Mouse (Mus musculus) heart, adult 2 months (tissue): ENCODE measurements at regions not wholly inside any gene's neighbourhood (a gene's known extent, or its start where the extent isn't known, plus 50 kb on each side); places are given as distances from the start of the nearest gene placed in this dataset.

Experiments
- DNase-seq, 2 experiments: peaks; one replicate each; pipeline ENCODE4 v3.0.0; 2021
- H3K27ac ChIP-seq: fragments of 200-600 bp; 2 replicates; pipeline ENCODE4 v1.8.1; 2022
- H3K27me3 ChIP-seq: fragments of 200-500 bp; 2 replicates; pipeline ENCODE4 v1.6.1; 2012; ENCODE audit warnings: mild to moderate bottlenecking, low read length, inconsistent platforms, mixed read lengths; ENCODE audit not compliant: control insufficient read depth, insufficient read depth
- H3K36me3 ChIP-seq: fragments of 200-500 bp; 2 replicates; pipeline ENCODE4 v1.6.1; 2012; ENCODE audit warnings: low read length, inconsistent platforms; ENCODE audit not compliant: control insufficient read depth, insufficient read depth
- H3K4me1 ChIP-seq: fragments of 200-500 bp; 2 replicates; pipeline ENCODE4 v1.6.1; 2011; ENCODE audit warnings: low read length; ENCODE audit not compliant: control insufficient read depth, insufficient read depth
- H3K4me3 ChIP-seq: fragments of 200-600 bp; 2 replicates; pipeline ENCODE4 v1.8.1; 2022
- H3K79me2 ChIP-seq: fragments of 200-500 bp; replicated peaks from 2 replicates; pipeline ENCODE4 v1.6.1; 2012; ENCODE audit warnings: mild to moderate bottlenecking, inconsistent platforms, low read length, moderate library complexity, mixed read lengths; ENCODE audit not compliant: control insufficient read depth, insufficient read depth
- H3K9ac ChIP-seq: fragments of 200-500 bp; 2 replicates; pipeline ENCODE4 v1.6.1; 2012; ENCODE audit warnings: low read depth, mild to moderate bottlenecking, control low read depth, inconsistent platforms, low read length, mixed read lengths
- CTCF ChIP-seq: fragments of 200-600 bp; IDR thresholded peaks from 2 replicates; pipeline ENCODE4 v1.8.1; 2022; ENCODE audit warnings: antibody characterized with exemption, mild to moderate bottlenecking, moderate library complexity
- EP300 ChIP-seq: fragments of 200-500 bp; IDR thresholded peaks from 2 replicates; pipeline ENCODE4 v1.6.1; 2011; ENCODE audit warnings: low read depth, low read length, control low read depth; ENCODE audit not compliant: insufficient read depth
- POLR2A ChIP-seq: fragments of 200-500 bp; IDR thresholded peaks from 2 replicates; pipeline ENCODE4 v1.6.1; 2011; ENCODE audit warnings: mild to moderate bottlenecking, low read depth, low read length, control low read depth; ENCODE audit not compliant: insufficient read depth
- WGBS: fragments of 180-500 bp; shearing (Covaris S2); methylation state at CpG from one replicate; pipeline ENCODE4 v1.1.7; 2018; 5-methylcytosine and 5-hydroxymethylcytosine counted together
- intact Hi-C: fragments of 180-260 bp; cut with DNase I; formaldehyde crosslinking; loops from one replicate; pipeline ENCODE4 v1.15.1; 2025

DNA sequence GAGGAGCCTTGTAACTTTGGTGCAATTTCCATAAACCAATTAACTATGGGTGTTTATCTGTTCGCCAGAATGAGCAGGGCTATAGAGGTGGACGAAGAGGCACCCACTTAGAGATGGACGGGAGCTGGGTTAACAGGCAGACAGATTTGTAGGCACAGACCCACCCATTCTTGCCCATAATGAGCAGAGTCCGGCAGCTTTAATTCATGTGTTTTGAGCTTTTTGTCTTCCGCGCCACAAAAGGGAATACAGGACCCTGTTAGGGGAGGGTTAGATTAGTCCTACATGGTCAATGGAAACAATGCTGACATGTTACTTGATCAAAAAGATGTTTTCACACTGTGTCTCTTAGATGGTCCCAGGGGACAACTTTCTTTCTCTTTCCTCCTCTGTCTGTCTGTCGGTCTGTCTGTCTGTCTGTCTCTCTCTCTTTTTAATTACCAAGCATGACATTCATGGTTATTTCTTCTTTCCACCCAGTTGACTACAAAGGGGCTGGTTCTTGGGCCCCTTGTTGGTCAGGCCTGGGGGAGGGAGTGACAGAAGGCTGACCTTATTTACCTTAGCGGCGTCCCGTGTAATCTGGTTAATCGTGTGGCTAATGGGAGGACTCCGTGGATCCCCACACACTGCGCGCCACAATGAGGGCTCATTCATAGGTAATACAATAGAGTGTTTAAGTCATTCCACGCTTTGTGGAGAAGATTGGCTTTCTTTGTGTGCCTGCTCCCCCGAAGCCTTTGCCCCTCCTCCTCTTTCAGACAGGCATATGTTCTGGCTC, 483.7 kb downstream of the Ofcc1 start:
- intact Hi-C loops, result no loop called here
- 81% methylated on average over 16 of the region's 16 CpGs for WGBS
- Histone ChIP-seq H3K4me1 (no peaks in the 10 kb centered on the region), H3K79me2 (no peaks in the 10 kb centered on the region), H3K9ac (no peak overlapping the region), H3K27me3 (no peaks in the 10 kb centered on the region), H3K4me3 (no peak overlapping the region), H3K27ac (no peak overlapping the region), H3K36me3 (no peaks in the 10 kb centered on the region)
- TF ChIP-seq EP300 (no peak), CTCF (no peak), POLR2A (no peak)
- no peak for DNase-seq

DNA sequence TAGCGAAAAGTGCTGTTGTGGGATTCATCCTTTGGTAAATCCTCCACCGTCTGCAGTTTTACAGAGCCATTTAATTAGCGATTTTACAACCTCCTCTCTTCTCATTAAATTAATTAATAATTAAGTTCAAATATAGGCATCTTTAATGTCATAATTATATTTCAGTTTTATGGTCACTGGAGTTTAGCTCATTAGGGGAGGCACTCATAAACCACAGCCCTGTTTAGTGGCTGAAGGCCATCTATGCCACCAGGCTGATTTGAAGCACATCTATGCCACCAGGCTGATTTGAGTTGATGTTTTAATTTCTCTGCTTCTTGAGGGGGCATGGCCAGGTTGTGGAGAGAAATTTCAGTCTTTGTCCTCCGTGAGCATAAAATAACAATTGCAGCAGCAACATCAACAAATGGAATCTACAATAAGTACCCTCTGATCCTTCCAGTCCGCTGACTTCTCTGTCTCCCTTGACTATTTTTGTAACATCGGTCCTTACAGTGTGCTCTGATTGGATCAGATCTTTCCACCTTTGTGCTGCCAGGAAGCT, 508.9 kb downstream of the Ofcc1 start:
- TF ChIP-seq CTCF (no peak), EP300 (no peak), POLR2A (no peak)
- no peak for DNase-seq
- H3K36me3 ChIP-seq, result no peaks in the 10 kb centered on the region
- H3K9ac ChIP-seq, result no peak overlapping the region
- no peaks in the 10 kb centered on the region for H3K79me2 ChIP-seq
- WGBS, result 78% methylated on average over 6 of the region's 6 CpGs
- H3K27ac ChIP-seq, result no peak overlapping the region
- no peak overlapping the region for H3K4me3 ChIP-seq
- intact Hi-C loops, result no loop called here
- no peaks in the 10 kb centered on the region for H3K27me3 ChIP-seq
- H3K4me1 ChIP-seq, result no peaks in the 10 kb centered on the region

DNA sequence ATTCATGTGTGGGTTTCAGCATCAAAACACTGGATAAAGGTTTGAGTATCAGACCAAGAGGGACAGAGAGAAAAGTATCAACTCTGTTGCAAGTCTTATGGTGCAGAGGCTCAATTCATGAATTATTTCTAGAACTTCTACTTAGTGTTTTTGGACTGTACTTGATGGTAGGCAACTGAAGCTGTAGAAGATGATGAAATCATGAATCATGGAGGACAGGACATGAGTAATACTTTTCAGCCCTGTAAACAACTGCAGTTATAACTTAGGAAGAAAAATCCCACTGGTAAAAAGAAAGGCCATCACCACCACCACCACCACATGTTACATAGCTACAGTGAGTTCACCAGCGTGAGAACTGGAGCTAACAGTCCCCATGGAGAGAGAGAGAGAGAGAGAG, 511.9 kb downstream of the Ofcc1 start:
- DNase-seq, result no peak
- no peak overlapping the region for H3K27ac ChIP-seq
- 82% methylated on average over 1 of the region's 1 CpGs for WGBS
- H3K79me2 ChIP-seq, result no peaks in the 10 kb centered on the region
- H3K9ac ChIP-seq, result no peak overlapping the region
- no peaks in the 10 kb centered on the region for H3K27me3 ChIP-seq
- TF ChIP-seq POLR2A, result no peak
- no peak for TF ChIP-seq EP300
- TF ChIP-seq CTCF, result no peak
- no peaks in the 10 kb centered on the region for H3K36me3 ChIP-seq
- intact Hi-C loops, result no loop called here
- no peak overlapping the region for H3K4me3 ChIP-seq
- no peaks in the 10 kb centered on the region for H3K4me1 ChIP-seq

DNA sequence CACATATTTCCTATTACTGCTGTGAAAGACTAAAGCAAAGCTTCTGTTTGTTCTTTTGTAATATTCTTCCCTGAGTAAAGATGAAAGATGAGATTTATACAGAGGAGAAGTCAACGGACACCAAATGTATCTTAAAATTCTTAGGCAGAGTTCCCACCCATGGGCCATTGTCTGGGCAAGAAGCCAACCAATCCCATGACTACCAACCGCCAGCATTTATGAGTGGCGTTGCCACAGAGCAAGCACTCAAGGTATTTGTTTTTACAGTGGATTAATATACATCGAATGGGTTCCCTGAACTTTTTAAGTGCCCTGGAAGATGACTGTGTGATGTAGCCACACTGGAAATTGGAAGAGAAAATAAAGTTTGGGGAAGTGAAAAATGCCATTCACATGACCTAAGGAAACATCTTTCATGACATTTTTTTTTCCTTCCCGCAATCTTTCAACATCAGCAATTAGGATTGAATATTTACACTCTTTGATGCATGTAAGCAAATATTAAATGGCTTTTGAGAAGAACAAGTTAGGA, 525.1 kb downstream of the Ofcc1 start:
- intact Hi-C loops, result no loop called here

DNA sequence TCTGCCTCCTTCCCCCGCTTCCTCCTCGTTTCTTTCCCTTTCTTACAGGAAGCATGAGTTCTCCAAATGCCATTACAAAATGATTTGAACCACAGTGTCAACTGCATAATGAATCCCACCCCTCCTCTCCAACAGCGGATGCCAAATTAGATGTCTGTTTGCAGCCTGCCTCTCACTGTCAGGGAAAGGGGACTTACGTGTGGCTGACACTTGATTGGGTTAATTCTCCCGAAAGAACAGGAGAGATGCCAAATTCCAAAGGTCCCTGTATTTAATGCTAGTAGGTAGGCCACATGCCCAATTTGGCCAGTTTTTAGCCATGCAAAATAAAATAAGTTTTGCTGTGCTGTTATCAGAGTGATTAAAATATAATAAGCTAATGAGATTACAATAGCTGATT, 525.9 kb downstream of the Ofcc1 start:
- Histone ChIP-seq H3K4me3 (no peak overlapping the region), H3K79me2 (no peaks in the 10 kb centered on the region), H3K9ac (no peak overlapping the region), H3K4me1 (no peaks in the 10 kb centered on the region), H3K36me3 (no peaks in the 10 kb centered on the region), H3K27ac (no peak overlapping the region), H3K27me3 (no peaks in the 10 kb centered on the region)
- TF ChIP-seq CTCF (no peak), EP300 (no peak), POLR2A (no peak)
- WGBS, result 41% methylated on average over 5 of the region's 5 CpGs
- DNase-seq, result no peak
- intact Hi-C loops, result no loop called here

More for the DNA sequence above, 525.1 kb downstream of the Ofcc1 start:
- no peak for DNase-seq
- no peak overlapping the region for H3K9ac ChIP-seq
- H3K4me3 ChIP-seq, result no peak overlapping the region
- no peaks in the 10 kb centered on the region for H3K79me2 ChIP-seq
- TF ChIP-seq EP300 (no peak), CTCF (no peak), POLR2A (no peak)
- no peaks in the 10 kb centered on the region for H3K27me3 ChIP-seq
- H3K27ac ChIP-seq, result no peak overlapping the region
- H3K4me1 ChIP-seq, result no peaks in the 10 kb centered on the region
- no peaks in the 10 kb centered on the region for H3K36me3 ChIP-seq
- WGBS, result 62% methylated on average over 5 of the region's 5 CpGs

DNA sequence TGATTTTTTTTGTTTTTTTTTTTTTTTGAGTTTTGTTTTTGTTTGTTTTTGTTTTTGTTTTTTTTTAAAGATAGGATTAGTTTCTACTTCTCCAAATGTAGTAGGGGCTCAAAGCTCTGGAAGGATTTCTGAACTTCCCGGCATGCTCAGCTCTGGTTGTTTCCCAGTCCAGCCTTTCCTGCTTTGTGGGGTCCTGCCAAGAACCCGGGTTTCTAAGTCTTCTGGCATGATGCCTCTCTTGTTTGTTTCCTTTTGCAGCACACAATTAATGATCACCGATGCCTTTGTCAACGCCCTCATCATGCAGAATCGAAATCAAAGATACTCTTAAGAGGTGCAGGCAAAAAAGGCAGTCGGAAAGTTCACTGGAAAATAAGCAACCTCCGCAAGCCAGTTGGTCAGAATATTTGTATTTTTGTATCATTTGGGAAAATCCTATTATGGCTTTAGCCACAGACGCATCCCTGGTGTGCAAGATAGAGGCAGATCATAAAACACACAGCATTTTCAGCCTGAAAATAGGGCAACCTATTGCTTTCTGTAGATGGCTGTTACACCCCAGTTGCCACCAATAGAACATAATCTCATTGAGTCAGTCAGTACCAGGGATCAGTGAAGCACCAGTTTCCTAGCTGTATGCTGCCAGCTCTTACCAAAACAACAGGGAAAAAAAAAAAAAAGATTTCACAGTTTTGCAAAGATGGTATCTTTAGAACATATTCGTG, 526.6 kb downstream of the Ofcc1 start:
- no peaks in the 10 kb centered on the region for H3K4me1 ChIP-seq
- H3K27ac ChIP-seq, result no peak overlapping the region
- no peaks in the 10 kb centered on the region for H3K36me3 ChIP-seq
- H3K79me2 ChIP-seq, result no peaks in the 10 kb centered on the region
- H3K4me3 ChIP-seq, result no peak overlapping the region
- TF ChIP-seq POLR2A (no peak), EP300 (no peak), CTCF (no peak)
- DNase-seq, result no peak
- intact Hi-C loops, result no loop called here
- H3K27me3 ChIP-seq, result no peaks in the 10 kb centered on the region
- WGBS, result 63% methylated on average over 9 of the region's 9 CpGs
- no peak overlapping the region for H3K9ac ChIP-seq
